In genomic region chr1:70881269-70881668, GRCm38 (mm10) we compare ENCODE assay signal across 9 mouse cellular contexts.
"Had no signal": no experiment of that assay in that cellular context is flagged by ENCODE, and none has a peak within 500 bp of the region (broad histone marks: within the 10 kb centered on the region; RNA-seq: fewer than 3 reads in every experiment).

No protein-coding gene starts in this region.

- H3K36me3 ChIP-seq: limb, embryonic 13.5 days; neural tube, embryonic 13.5 days had no signal

- H3K4me1 ChIP-seq: limb, embryonic 13.5 days; neural tube, embryonic 13.5 days had no signal

- H3K27ac ChIP-seq: layer of hippocampus, adult 2 months; limb, embryonic 13.5 days; liver, embryonic 14.5 days; neural tube, embryonic 13.5 days; stomach, postnatal 0 days had no signal

- H3K4me2 ChIP-seq: limb, embryonic 13.5 days; neural tube, embryonic 13.5 days had no signal

- H3K4me3 ChIP-seq: layer of hippocampus, adult 2 months; limb, embryonic 13.5 days; neural tube, embryonic 13.5 days had no signal

- H3K9ac ChIP-seq: limb, embryonic 13.5 days; liver, embryonic 14.5 days; neural tube, embryonic 13.5 days had no signal

- H3K27me3 ChIP-seq: limb, embryonic 13.5 days; neural tube, embryonic 13.5 days had no signal

- DNase-seq: kidney, postnatal 10 days; kidney, postnatal 4 days; lung, adult 18-20 months; thymus, postnatal 4 days had no signal

- H3K9me3 ChIP-seq: limb, embryonic 13.5 days; neural tube, embryonic 13.5 days had no signal
